Mouse (Mus musculus): ENCODE results near the gene Zbtb49. TPM values are rescaled to one million over a fixed set of nuclear protein-coding genes. Genes with fewer than 3 reads are reported as not detected.
A peak's percentile ranks its signal among the peaks of the same experiment; 100 is the strongest.

The Zbtb49 gene
- polyA plus RNA-seq, 1 experiment from 2014 or later: 7.2 TPM

- 0 out of 2 replicates have a peak, but pooled peaks cover 2% of the 10 kb centered on the region for H3K9me3 ChIP-seq
- peaks cover 9% of the 10 kb centered on the region; the same call in 1 of the 2 replicates for H3K4me1 ChIP-seq
- H3K27ac ChIP-seq (replicated peaks): no peak overlapping the region
- 0 out of 2 replicates have a peak overlapping the region, but pooled peaks have one; percentile 82 for H3K4me2 ChIP-seq
- H3K9ac ChIP-seq: no peak overlapping the region
- H3K4me3 ChIP-seq: no peak overlapping the region
- WGBS: 63% methylated on average over 9 of the region's 9 CpGs
- peaks cover 69% of the 10 kb centered on the region for H3K27me3 ChIP-seq (replicated peaks)
- peaks cover 26% of the 10 kb centered on the region for H3K36me3 ChIP-seq
- ATAC-seq (ENCODE audit: extremely low read depth, insufficient number of reproducible peaks, low FRiP score, low TSS enrichment): no peak
These were observed 62.7 kb downstream of the Zbtb49 start for GRCm38 (mm10) chr5:38157481-38158020.

GRCm38 (mm10) chr5:38153636-38154035 lies 66.6 kb downstream of the Zbtb49 start:
- ATAC-seq (ENCODE audit: extremely low read depth, insufficient number of reproducible peaks, low FRiP score, low TSS enrichment): no peak
- Histone ChIP-seq H3K4me3 (no peak overlapping the region), H3K9me3 (0 out of 2 replicates have a peak, but pooled peaks cover 2% of the 10 kb centered on the region), H3K9ac (no peak overlapping the region), H3K36me3 (peaks cover 38% of the 10 kb centered on the region), H3K27ac (replicated peaks) (no peak overlapping the region), H3K4me2 (no peak overlapping the region), H3K27me3 (replicated peaks) (peaks cover 30% of the 10 kb centered on the region), H3K4me1 (peaks cover 6% of the 10 kb centered on the region; the same call in 1 of the 2 replicates)
- 74% methylated on average over 5 of the region's 5 CpGs for WGBS

GRCm38 (mm10) chr5:38152201-38153108 lies 67.8 kb downstream of the Zbtb49 start:
- H3K9ac ChIP-seq: no peak overlapping the region
- H3K4me3 ChIP-seq: no peak overlapping the region
- 76% methylated on average over 10 of the region's 10 CpGs for WGBS
- H3K27me3 ChIP-seq (replicated peaks): peaks cover 18% of the 10 kb centered on the region
- H3K27ac ChIP-seq (replicated peaks): no peak overlapping the region
- no peak overlapping the region for H3K4me2 ChIP-seq
- ATAC-seq (ENCODE audit: extremely low read depth, insufficient number of reproducible peaks, low FRiP score, low TSS enrichment): no peak
- 0 out of 2 replicates have a peak, but pooled peaks cover 2% of the 10 kb centered on the region for H3K9me3 ChIP-seq
- peaks cover 38% of the 10 kb centered on the region for H3K36me3 ChIP-seq
- peaks cover 4% of the 10 kb centered on the region; the same call in 1 of the 2 replicates for H3K4me1 ChIP-seq

GRCm38 (mm10) chr5:38151264-38151663 lies 69.0 kb downstream of the Zbtb49 start:
- no peak overlapping the region for H3K9ac ChIP-seq
- H3K9me3 ChIP-seq: 0 out of 2 replicates have a peak, but pooled peaks cover 2% of the 10 kb centered on the region
- H3K4me2 ChIP-seq: no peak overlapping the region
- 54% methylated on average over 3 of the region's 3 CpGs for WGBS
- H3K27ac ChIP-seq (replicated peaks): no peak overlapping the region
- no peak overlapping the region for H3K4me3 ChIP-seq
- peaks cover 4% of the 10 kb centered on the region; the same call in 1 of the 2 replicates for H3K4me1 ChIP-seq
- ATAC-seq (ENCODE audit: extremely low read depth, insufficient number of reproducible peaks, low FRiP score, low TSS enrichment): no peak
- peaks cover 34% of the 10 kb centered on the region for H3K36me3 ChIP-seq
- H3K27me3 ChIP-seq (replicated peaks): peaks cover 7% of the 10 kb centered on the region; the same call in 1 of the 2 replicates

- ATAC-seq (ENCODE audit: extremely low read depth, insufficient number of reproducible peaks, low FRiP score, low TSS enrichment): no peak
These were observed 73.7 kb downstream of the Zbtb49 start for GRCm38 (mm10) chr5:38146524-38146923.

GRCm38 (mm10) chr5:38140893-38141292 lies 79.4 kb downstream of the Zbtb49 start:
- Histone ChIP-seq H3K27me3 (replicated peaks) (no peaks in the 10 kb centered on the region), H3K9ac (no peak overlapping the region), H3K27ac (replicated peaks) (no peak overlapping the region), H3K4me2 (no peak overlapping the region), H3K36me3 (peaks cover 24% of the 10 kb centered on the region), H3K4me3 (no peak overlapping the region), H3K9me3 (no peaks in the 10 kb centered on the region), H3K4me1 (no peaks in the 10 kb centered on the region; the same call in 1 of the 2 replicates)
- ATAC-seq (ENCODE audit: extremely low read depth, insufficient number of reproducible peaks, low FRiP score, low TSS enrichment): no peak
- 81% methylated on average over 6 of the region's 6 CpGs for WGBS

More at GRCm38 (mm10) chr5:38146524-38146923, 73.7 kb downstream of the Zbtb49 start:
- peaks cover 12% of the 10 kb centered on the region for H3K36me3 ChIP-seq
- no peak overlapping the region for H3K27ac ChIP-seq (replicated peaks)
- H3K4me1 ChIP-seq: peaks cover 4% of the 10 kb centered on the region; the same call in 1 of the 2 replicates
- H3K9me3 ChIP-seq: no peaks in the 10 kb centered on the region
- WGBS: 72% methylated on average over 6 of the region's 6 CpGs
- no peak overlapping the region for H3K4me2 ChIP-seq
- no peaks in the 10 kb centered on the region for H3K27me3 ChIP-seq (replicated peaks)
- H3K9ac ChIP-seq: no peak overlapping the region
- no peak overlapping the region for H3K4me3 ChIP-seq

Other genes starting within 250 kb of the Zbtb49 start
- gene Stx18, start 181.7 kb downstream of the Zbtb49 start, polyA plus RNA-seq (2015; fragmentation: Nextera tagmentation; extraction: Ambion mirVana): 26.3 and 28.0 TPM in 2 replicates
- 19.5 and 19.9 TPM in 2 replicates for gene Nsg1, start 60.5 kb downstream of the Zbtb49 start, polyA plus RNA-seq (2015; fragmentation: Nextera tagmentation; extraction: Ambion mirVana)
- gene Lyar, start within 50 bp of the Zbtb49 start, polyA plus RNA-seq (2015; fragmentation: Nextera tagmentation; extraction: Ambion mirVana): 50.6 and 52.3 TPM in 2 replicates
- gene Tmem128, start 39.7 kb upstream of the Zbtb49 start, polyA plus RNA-seq (2015; fragmentation: Nextera tagmentation; extraction: Ambion mirVana): 46.0 and 47.4 TPM in 2 replicates
- gene Otop1, start 55.5 kb upstream of the Zbtb49 start, polyA plus RNA-seq (2015; fragmentation: Nextera tagmentation; extraction: Ambion mirVana): not detected in 2 replicates
- not detected in 2 replicates for gene Drd5, start 98.9 kb upstream of the Zbtb49 start, polyA plus RNA-seq (2015; fragmentation: Nextera tagmentation; extraction: Ambion mirVana)

Measured in heart, embryonic 13.5 days (tissue).